Mouse (Mus musculus): Measurements from ENCODE around the gene Pakap. TPM values are rescaled to one million over a fixed set of nuclear protein-coding genes. Genes with fewer than 3 reads are reported as not detected.
A peak's percentile ranks its signal among the peaks of the same experiment; 100 is the strongest.

Pakap gene
- 0.20 and 0.38 TPM in 2 replicates for polyA plus RNA-seq (2012; rRNA removed)

DNA sequence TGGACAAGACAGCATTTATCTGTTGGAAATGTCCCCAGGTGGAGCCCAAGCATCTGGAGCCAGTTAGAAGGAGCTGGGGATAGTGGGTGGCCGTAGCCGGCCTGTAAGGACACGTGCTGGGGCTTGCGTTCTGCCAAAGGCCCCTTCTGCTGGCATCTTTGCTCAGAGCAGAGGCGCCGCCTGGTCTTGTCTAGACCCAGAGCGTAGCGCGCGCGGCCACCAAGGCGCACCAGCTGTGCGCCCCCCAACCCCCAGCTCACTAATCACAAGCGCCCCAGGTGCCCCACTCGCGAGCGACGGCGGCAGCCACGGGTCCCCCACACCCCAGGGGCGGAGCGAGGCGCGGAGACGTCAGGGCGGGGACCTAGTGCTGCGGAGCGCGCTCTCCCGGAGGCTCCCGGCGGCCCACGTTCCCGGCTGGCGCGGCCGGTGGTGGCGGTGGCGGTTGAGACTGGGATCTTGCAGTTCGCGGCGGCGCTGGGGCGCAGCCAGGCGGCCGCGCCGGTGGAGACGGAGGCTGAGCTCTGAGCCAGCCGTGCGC is at the start of gene Pakap:
TSS of gene Pakap (plus strand) at position 514 of the 541 bp plus-strand sequence.
- Histone ChIP-seq H3K36me3 (ENCODE audit: control insufficient read depth, insufficient read depth, low read length) (no peaks in the 10 kb centered on the region), H3K4me3 (ENCODE audit: control insufficient read depth, insufficient read depth, low read length) (no peak within 1 kb of the TSS), H3K27ac (ENCODE audit: control insufficient read depth, insufficient read depth, low read length) (no peak within 1 kb of the TSS), H3K27me3 (ENCODE audit: control insufficient read depth, insufficient read depth, low read length) (peaks cover 3% of the 10 kb centered on the region; the same call in 1 of the 2 replicates), H3K4me1 (replicated peaks; ENCODE audit: control insufficient read depth, insufficient read depth, low read length) (no peaks in the 10 kb centered on the region)
- 4% methylated on average over 49 of the region's 51 CpGs for WGBS
- no peak for TF ChIP-seq POLR2A (IDR thresholded peaks at IDR 0.05; ENCODE audit: control insufficient read depth, extremely low read depth, insufficient read depth, low read length, poor library complexity)
- TF ChIP-seq CTCF (IDR thresholded peaks at IDR 0.05; ENCODE audit: borderline replicate concordance, control insufficient read depth, extremely low read depth, insufficient read depth, low read length, poor library complexity), result no peak
- peak; percentile 3 for DNase-seq

DNA sequence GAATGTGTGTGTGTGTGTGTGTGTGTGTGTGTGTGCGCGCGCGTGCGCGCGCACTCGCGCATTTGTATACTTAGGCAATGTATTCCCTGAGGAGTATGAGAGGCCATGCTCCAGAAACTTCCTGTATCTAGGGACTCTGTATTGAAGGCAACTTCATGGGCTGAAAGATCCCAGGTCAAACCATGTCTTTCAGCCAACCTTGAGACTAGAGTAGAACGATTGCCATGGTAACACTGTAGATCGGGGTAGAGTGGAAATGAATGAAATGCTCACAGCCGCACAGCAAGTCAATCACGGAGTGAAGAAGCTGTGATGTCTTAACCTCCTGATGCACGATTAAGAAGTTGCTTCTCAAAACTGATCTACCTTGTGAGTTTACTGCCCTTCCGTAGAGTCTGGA is 44.5 kb upstream of the Pakap start:
- Histone ChIP-seq H3K27me3 (ENCODE audit: control insufficient read depth, insufficient read depth, low read length) (no peaks in the 10 kb centered on the region), H3K36me3 (ENCODE audit: control insufficient read depth, insufficient read depth, low read length) (no peaks in the 10 kb centered on the region), H3K4me1 (replicated peaks; ENCODE audit: control insufficient read depth, insufficient read depth, low read length) (no peaks in the 10 kb centered on the region), H3K27ac (ENCODE audit: control insufficient read depth, insufficient read depth, low read length) (no peak overlapping the region), H3K4me3 (ENCODE audit: control insufficient read depth, insufficient read depth, low read length) (no peak overlapping the region)
- TF ChIP-seq POLR2A (IDR thresholded peaks at IDR 0.05; ENCODE audit: control insufficient read depth, extremely low read depth, insufficient read depth, low read length, poor library complexity) (no peak), CTCF (IDR thresholded peaks at IDR 0.05; ENCODE audit: borderline replicate concordance, control insufficient read depth, extremely low read depth, insufficient read depth, low read length, poor library complexity) (no peak)
- DNase-seq, result no peak
- 97% methylated on average over 15 of the region's 15 CpGs for WGBS

DNA sequence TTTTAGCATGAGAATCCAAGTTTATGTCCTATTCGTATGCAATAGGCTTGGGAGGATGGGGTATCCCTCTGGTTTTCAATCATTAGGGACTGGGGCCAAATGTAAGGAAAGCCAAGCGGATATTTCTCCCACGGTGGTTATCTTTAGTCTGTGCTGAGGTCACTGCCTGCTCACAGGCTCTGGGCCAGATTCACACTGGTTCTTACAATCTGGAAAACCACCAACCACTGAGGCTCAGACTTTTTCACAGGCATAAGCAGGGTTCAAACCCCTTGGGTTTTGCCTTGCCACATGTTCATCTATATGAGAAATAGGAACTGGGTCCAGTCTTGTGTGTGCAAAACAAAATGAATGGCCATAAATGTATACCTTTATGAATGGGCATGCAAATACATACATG is 43.5 kb upstream of the Pakap start:
- Histone ChIP-seq H3K4me1 (replicated peaks; ENCODE audit: control insufficient read depth, insufficient read depth, low read length) (no peaks in the 10 kb centered on the region), H3K27me3 (ENCODE audit: control insufficient read depth, insufficient read depth, low read length) (no peaks in the 10 kb centered on the region), H3K36me3 (ENCODE audit: control insufficient read depth, insufficient read depth, low read length) (no peaks in the 10 kb centered on the region), H3K4me3 (ENCODE audit: control insufficient read depth, insufficient read depth, low read length) (no peak overlapping the region), H3K27ac (ENCODE audit: control insufficient read depth, insufficient read depth, low read length) (no peak overlapping the region)
- 91% methylated on average over 3 of the region's 3 CpGs for WGBS
- no peak for DNase-seq
- TF ChIP-seq CTCF (IDR thresholded peaks at IDR 0.05; ENCODE audit: borderline replicate concordance, control insufficient read depth, extremely low read depth, insufficient read depth, low read length, poor library complexity) (no peak), POLR2A (IDR thresholded peaks at IDR 0.05; ENCODE audit: control insufficient read depth, extremely low read depth, insufficient read depth, low read length, poor library complexity) (no peak)

DNA sequence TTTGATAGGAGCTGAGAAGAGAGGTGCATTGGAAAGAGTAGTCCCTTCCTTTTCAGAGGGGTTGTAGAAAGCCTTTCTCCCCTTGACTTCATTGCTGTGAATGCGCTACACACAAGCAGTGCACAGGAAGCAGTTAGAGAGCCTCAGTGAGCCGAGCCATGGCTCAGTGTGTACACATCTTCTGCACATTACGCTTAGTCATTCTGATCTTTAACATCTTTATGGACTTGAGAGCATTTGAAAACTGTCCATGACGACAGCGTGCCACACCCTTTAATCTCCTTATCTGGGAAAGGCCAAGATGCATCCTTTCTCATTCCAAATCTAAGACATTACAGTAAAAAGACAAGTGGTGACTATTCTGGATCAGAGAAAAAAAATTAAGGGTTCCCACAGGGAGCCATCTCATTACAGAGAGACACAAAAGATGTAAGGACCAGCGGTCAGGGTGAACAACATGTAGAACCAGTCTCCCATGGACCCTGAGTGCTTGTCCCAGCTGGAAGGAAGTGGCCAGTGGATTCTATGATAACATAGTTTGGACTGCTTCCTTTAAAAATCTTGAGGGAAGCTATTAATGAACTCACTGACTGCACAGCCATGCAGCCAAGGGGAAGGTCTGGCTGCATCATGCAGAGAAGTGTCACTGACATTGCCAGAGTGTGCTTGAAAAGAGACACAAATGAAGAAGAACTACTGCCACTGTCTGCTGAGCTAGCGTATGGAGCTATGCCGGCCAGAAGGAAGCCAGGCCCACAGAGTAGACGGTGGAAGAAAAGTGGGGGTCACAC is 42.6 kb upstream of the Pakap start:
- WGBS, result 68% methylated on average over 9 of the region's 9 CpGs
- Histone ChIP-seq H3K4me3 (ENCODE audit: control insufficient read depth, insufficient read depth, low read length) (no peak overlapping the region), H3K36me3 (ENCODE audit: control insufficient read depth, insufficient read depth, low read length) (no peaks in the 10 kb centered on the region), H3K27me3 (ENCODE audit: control insufficient read depth, insufficient read depth, low read length) (no peaks in the 10 kb centered on the region), H3K4me1 (replicated peaks; ENCODE audit: control insufficient read depth, insufficient read depth, low read length) (no peaks in the 10 kb centered on the region), H3K27ac (ENCODE audit: control insufficient read depth, insufficient read depth, low read length) (no peak overlapping the region)
- DNase-seq, result no peak
- TF ChIP-seq POLR2A (IDR thresholded peaks at IDR 0.05; ENCODE audit: control insufficient read depth, extremely low read depth, insufficient read depth, low read length, poor library complexity) (no peak), CTCF (IDR thresholded peaks at IDR 0.05; ENCODE audit: borderline replicate concordance, control insufficient read depth, extremely low read depth, insufficient read depth, low read length, poor library complexity) (no peak)

DNA sequence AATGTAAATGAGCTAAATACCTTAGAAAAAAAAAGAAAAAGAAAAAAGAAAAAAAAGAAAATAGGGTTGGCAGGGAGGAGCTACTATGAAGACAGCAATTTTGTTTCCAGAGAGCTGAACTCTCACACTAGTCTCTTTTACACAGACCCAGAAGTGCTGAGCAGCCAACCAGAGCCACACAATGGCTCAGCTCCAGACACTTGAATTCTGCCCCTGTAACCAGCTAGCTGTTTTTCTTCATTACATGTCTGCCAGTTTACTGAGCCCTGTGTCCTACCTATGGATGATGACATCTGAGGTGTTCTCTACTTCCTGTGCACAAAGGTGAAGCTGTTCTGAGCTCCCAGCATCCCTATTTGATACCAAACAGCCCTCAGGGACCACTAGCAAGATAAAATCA is 39.7 kb upstream of the Pakap start:
- no peaks in the 10 kb centered on the region for H3K36me3 ChIP-seq (ENCODE audit: control insufficient read depth, insufficient read depth, low read length)
- H3K27ac ChIP-seq (ENCODE audit: control insufficient read depth, insufficient read depth, low read length), result no peak overlapping the region
- H3K27me3 ChIP-seq (ENCODE audit: control insufficient read depth, insufficient read depth, low read length), result no peaks in the 10 kb centered on the region
- H3K4me1 ChIP-seq (replicated peaks; ENCODE audit: control insufficient read depth, insufficient read depth, low read length), result no peaks in the 10 kb centered on the region
- no peak for DNase-seq
- H3K4me3 ChIP-seq (ENCODE audit: control insufficient read depth, insufficient read depth, low read length), result no peak overlapping the region
- no peak for TF ChIP-seq POLR2A (IDR thresholded peaks at IDR 0.05; ENCODE audit: control insufficient read depth, extremely low read depth, insufficient read depth, low read length, poor library complexity)
- no peak for TF ChIP-seq CTCF (IDR thresholded peaks at IDR 0.05; ENCODE audit: borderline replicate concordance, control insufficient read depth, extremely low read depth, insufficient read depth, low read length, poor library complexity)

DNA sequence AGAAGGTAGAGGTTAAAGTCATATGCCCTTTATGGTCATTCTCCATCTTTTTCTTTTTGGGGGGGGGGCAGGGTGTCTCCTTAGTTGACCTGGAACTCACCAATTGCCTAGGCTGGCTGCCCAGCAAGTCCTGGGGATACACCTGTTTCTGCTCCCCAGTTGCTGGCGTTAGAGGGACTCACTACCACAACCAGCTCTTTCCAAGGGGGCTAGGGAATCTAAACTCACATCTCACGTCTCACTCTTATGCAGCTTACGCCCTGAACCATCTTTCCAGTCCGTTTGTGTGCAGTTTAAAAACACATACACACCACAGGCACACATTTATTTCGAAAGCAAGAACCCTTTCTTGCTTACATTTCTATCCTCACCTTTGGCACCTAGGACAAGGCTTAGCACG is 34.3 kb upstream of the Pakap start:
- TF ChIP-seq POLR2A (IDR thresholded peaks at IDR 0.05; ENCODE audit: control insufficient read depth, extremely low read depth, insufficient read depth, low read length, poor library complexity) (no peak), CTCF (IDR thresholded peaks at IDR 0.05; ENCODE audit: borderline replicate concordance, control insufficient read depth, extremely low read depth, insufficient read depth, low read length, poor library complexity) (no peak)
- no peak overlapping the region for H3K27ac ChIP-seq (ENCODE audit: control insufficient read depth, insufficient read depth, low read length)
- 90% methylated on average over 6 of the region's 6 CpGs for WGBS
- DNase-seq, result no peak
- no peaks in the 10 kb centered on the region for H3K36me3 ChIP-seq (ENCODE audit: control insufficient read depth, insufficient read depth, low read length)
- H3K27me3 ChIP-seq (ENCODE audit: control insufficient read depth, insufficient read depth, low read length), result no peaks in the 10 kb centered on the region
- no peaks in the 10 kb centered on the region for H3K4me1 ChIP-seq (replicated peaks; ENCODE audit: control insufficient read depth, insufficient read depth, low read length)
- H3K4me3 ChIP-seq (ENCODE audit: control insufficient read depth, insufficient read depth, low read length), result no peak overlapping the region

All from thymus, adult 2 months (tissue).